Mouse (Mus musculus): ENCODE measurements around the gene Slc43a1. TPM values are rescaled to one million over a fixed set of nuclear protein-coding genes. Genes with fewer than 3 reads are reported as not detected.
A peak's percentile ranks its signal among the peaks of the same experiment; 100 is the strongest.

Gene Slc43a1
- polyA plus RNA-seq, 1 experiment from 2014 or later = 1.2 TPM

DNA sequence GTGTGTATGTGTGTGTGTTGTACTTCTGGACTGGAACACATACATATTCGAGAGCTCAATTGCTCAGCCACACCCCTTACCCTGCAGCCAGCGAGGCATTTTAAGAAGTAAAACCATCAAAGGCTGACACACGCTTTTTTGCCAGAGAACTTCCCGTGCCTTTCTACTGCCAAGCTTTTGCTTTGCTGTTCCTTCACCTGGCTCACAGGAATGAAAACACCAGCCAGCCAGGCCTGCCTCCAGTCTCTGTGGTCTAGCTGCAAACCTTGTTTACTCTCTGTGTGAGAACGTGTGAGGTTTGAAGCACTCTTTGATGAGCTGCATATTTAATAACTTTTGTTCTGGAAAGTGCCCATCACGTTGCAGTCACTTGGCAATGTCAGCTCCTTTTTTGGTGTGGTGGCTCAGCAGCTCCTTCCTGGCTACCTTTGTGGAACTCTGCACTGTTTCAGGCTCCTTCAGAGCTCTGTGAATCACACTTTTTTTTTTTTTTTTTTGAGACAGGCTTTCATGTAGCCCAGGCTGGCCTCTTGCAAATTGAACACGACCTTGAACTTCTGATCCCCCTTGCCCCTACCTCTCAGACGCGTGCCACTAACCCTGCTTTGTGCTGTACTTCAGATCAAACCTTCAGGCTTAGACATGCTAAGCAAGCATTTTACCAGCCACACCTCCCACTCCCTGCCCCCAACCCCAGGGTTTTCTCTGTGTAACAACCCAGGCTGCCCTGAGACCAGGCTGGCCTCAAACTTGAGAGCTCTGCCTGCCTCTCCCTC lies 645 bp upstream of the Slc43a1 start:
- Histone ChIP-seq H3K36me3 (replicated peaks) (no peaks in the 10 kb centered on the region), H3K4me1 (peaks cover 21% of the 10 kb centered on the region), H3K4me3 (no peak overlapping the region), H3K9me3 (no peaks in the 10 kb centered on the region), H3K27me3 (replicated peaks) (peaks cover 44% of the 10 kb centered on the region), H3K27ac (no peak overlapping the region), H3K4me2 (no peak overlapping the region), H3K9ac (no peak overlapping the region)
- no peak for ATAC-seq (replicated peaks)
- whole genome bisulfite sequencing = 24% methylated on average over 9 of the region's 9 CpGs

DNA sequence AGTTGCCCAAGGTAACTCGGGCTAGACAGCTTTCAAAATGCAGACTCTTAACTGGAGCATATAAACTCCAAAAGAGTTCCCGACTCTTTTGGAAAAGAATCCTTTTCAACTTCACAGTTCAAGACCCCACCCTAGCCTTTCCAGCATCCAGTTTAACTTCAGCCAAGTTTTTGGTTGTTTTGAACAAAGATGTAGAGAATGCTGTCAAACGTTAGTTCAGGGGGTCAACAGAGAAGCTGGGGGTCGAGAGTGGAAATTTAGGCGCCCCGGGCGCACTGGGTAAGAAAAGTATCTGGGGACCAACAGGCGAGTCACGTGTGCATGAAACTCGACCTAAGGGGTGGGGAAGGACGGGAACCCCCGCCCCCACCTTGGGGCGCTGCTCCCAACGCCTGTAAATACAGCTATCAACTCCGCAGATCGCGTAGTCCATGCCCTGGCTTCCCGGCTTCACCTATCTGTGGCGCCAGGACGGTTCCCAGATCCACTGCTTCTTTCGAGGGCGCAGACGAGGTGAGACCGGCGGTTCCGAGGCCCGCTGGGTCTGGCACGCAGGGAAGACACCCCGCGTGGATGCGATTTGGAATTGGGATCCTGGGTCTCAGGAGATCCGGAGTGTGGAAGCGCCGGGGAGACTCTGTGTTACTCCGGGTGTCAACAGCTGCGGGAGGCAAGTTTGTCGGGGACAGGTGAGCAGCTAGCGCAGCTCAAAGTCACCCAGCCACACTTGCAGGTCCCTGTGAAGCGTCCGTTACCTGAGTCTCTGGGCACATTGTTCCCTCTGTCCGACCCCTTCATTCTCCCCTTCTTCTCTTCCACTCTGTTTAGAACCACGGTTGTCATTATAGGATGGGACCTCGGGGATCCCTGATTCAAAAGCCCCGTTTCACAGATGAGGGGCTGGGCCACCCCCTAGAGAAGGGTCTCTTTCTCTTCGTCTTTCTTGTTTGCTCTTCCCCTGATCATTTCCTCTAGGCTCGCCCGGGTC lies 637 bp downstream of the Slc43a1 start:
- H3K27ac ChIP-seq = no peak overlapping the region
- under 1% methylated on average over 47 of the region's 47 CpGs for WGBS
- peak; percentile 2; the same call in 1 of the 2 replicates for ATAC-seq (replicated peaks)
- H3K9me3 ChIP-seq = no peaks in the 10 kb centered on the region
- peak overlapping the region; percentile 93 for H3K4me2 ChIP-seq
- H3K4me3 ChIP-seq = peak overlapping the region; percentile 46
- peaks cover 44% of the 10 kb centered on the region for H3K27me3 ChIP-seq (replicated peaks)
- H3K36me3 ChIP-seq (replicated peaks) = no peaks in the 10 kb centered on the region
- peak overlapping the region; percentile 36 for H3K9ac ChIP-seq
- H3K4me1 ChIP-seq = peaks cover 21% of the 10 kb centered on the region

DNA sequence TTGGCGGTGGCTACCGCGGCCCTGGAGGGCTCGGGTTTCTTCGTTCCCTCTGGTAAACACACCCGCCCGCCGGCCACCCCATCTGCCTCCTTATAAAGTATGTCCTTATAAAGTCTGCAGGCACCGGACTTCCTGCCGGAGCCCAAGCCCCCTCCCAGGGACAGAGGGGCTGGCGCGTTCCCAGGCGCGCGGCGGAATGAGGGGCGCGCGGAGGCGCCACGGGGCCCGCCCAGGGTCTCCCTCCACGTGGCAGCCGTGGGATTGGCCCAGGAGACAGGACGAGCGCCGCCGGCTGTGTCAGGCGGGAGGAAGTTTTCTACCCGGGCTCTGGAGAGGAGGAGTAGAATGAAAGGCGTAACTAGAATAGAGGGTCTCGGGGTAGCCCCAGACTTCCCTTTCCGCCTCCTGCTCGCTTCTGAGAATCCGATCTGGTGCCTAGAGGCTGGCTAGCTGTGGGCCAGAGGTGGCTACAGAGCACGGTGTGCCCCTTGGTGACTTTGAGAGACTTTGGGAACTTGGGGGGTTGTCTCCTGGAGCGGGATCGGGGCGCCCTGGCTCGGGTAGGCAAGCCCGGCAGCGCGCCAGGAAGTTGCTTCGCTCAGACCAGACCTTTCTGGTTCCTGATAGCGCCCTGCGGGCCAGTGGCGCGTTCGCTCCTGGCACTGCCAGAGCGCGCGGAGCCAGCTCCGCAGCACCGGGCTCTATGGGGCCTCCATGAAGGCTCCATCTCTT lies 1.5 kb downstream of the Slc43a1 start:
- Histone ChIP-seq H3K4me1 (peaks cover 21% of the 10 kb centered on the region), H3K4me2 (peak overlapping the region; percentile 93), H3K27ac (no peak overlapping the region), H3K9me3 (no peaks in the 10 kb centered on the region), H3K4me3 (peak overlapping the region; percentile 46), H3K27me3 (replicated peaks) (peaks cover 44% of the 10 kb centered on the region), H3K9ac (peak overlapping the region; percentile 36), H3K36me3 (replicated peaks) (no peaks in the 10 kb centered on the region)
- peak; percentile 79 for ATAC-seq (replicated peaks)
- WGBS = under 1% methylated on average over 54 of the region's 54 CpGs

DNA sequence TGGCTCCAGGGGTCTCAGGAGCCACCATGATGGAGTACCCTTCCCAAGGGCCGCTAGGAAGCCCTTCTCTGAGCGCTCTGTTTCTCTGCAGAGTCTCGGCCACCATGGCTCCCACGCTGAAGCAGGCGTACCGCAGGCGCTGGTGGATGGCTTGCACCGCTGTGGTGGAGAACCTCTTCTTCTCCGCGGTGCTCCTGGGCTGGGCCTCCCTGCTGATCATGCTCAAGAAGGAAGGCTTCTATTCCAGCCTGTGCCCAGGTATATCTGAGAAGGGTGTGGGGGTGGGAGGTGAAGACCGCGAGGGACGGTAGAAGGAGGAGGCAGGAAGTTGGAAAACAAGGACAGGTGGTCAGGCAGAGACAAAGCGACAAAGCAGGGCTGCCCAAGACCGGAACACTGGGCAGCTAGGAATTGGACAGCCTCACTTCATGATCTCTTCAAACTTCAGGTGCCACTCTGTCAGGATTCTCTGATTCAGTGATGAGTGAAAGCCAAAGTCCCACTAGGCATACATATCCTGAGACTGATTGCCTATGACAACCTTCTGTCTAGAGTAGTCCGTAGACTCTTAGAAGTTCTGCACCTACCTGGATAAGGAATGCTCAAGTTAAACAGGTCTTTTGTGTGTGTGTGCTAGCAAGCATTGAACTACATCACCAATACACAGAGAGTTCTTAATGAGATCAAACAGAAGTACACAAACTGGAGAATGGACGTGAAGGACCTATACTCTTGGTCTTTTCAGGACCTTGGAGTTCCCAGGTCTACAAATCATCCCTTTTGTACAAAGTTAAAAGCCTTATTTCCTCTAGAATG lies 2.3 kb downstream of the Slc43a1 start:
- H3K27ac ChIP-seq = no peak overlapping the region
- H3K4me2 ChIP-seq = peak overlapping the region; percentile 93
- H3K27me3 ChIP-seq (replicated peaks) = peaks cover 44% of the 10 kb centered on the region
- no peaks in the 10 kb centered on the region for H3K36me3 ChIP-seq (replicated peaks)
- H3K9me3 ChIP-seq = no peaks in the 10 kb centered on the region
- no peak; the same call in none of the 2 replicates for ATAC-seq (replicated peaks)
- WGBS = 10% methylated on average over 17 of the region's 17 CpGs
- peak overlapping the region; percentile 46 for H3K4me3 ChIP-seq
- H3K9ac ChIP-seq = peak overlapping the region; percentile 36; the same call in 1 of the 2 replicates
- peaks cover 21% of the 10 kb centered on the region for H3K4me1 ChIP-seq

DNA sequence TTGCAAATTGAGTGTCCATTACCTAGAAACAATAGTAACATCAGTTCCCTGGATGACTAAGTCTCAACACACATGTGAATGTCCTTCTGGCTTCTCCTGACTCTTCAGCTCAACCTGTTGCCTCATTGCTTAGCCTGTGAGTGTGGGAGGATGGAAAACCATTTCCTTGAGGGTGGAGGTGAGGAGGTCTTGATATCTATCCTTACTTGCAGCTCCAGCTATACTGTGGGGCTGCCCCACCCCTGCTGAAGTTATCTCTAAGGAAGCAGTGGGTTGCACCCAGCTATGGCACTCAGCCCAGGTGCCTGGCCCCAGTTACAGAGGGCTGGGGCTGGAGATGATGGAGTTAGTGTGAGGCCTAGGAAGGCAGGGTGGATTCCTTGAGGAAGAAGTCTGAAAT lies 3.3 kb downstream of the Slc43a1 start:
- Histone ChIP-seq H3K36me3 (replicated peaks) (no peaks in the 10 kb centered on the region), H3K27ac (no peak overlapping the region), H3K4me3 (no peak overlapping the region), H3K4me2 (no peak overlapping the region), H3K4me1 (peaks cover 21% of the 10 kb centered on the region), H3K9ac (no peak overlapping the region), H3K9me3 (no peaks in the 10 kb centered on the region), H3K27me3 (replicated peaks) (peaks cover 44% of the 10 kb centered on the region)
- ATAC-seq (replicated peaks) = no peak

DNA sequence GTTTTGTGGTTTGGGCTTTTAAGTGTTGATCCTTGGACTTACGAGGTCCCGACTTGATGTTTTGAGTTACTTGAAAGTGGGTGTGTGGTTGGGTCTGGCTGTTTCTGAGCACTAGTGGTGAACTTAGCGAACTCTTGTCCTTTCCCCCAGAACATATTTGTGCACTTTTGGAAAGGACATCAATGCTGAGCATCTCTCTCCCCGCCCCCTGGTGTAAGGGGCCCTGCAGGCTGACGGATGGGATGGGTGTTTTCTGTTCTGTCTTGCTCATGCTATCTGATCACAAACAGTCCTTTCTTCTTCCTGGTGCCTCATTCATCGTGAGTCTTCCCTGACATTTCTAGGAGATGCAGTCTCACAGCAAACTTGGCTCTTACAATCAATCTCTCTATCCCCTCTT lies 5.0 kb downstream of the Slc43a1 start:
- no peaks in the 10 kb centered on the region for H3K36me3 ChIP-seq (replicated peaks)
- no peak overlapping the region for H3K9ac ChIP-seq
- peaks cover 21% of the 10 kb centered on the region for H3K4me1 ChIP-seq
- no peak overlapping the region for H3K4me2 ChIP-seq
- H3K9me3 ChIP-seq = no peaks in the 10 kb centered on the region
- H3K27me3 ChIP-seq (replicated peaks) = peaks cover 29% of the 10 kb centered on the region
- H3K4me3 ChIP-seq = no peak overlapping the region
- ATAC-seq (replicated peaks) = no peak
- WGBS = 91% methylated on average over 6 of the region's 6 CpGs
- no peak overlapping the region for H3K27ac ChIP-seq

DNA sequence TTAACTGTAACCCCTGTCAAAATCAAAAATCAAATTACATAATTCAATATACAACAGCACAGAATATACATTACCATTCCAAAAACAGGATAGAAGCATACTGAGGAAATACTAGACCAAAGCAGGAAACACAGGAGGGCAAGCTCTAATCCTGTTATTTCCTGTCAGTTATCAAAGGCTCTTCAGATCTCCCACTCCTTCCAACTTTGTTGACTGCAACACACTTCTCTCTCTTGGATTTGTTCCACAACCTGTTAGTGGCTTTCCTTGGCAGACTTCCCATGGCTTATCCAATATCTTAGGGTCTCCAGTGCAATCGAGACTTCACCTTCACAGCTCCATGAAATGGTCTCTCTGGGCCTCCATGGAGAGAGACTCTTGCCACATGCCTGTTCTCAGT lies 6.6 kb downstream of the Slc43a1 start:
- no peak for ATAC-seq (replicated peaks)
- Histone ChIP-seq H3K27ac (no peak overlapping the region), H3K36me3 (replicated peaks) (no peaks in the 10 kb centered on the region), H3K27me3 (replicated peaks) (peaks cover 13% of the 10 kb centered on the region), H3K9ac (no peak overlapping the region), H3K4me3 (no peak overlapping the region), H3K4me2 (no peak overlapping the region), H3K4me1 (peaks cover 8% of the 10 kb centered on the region), H3K9me3 (no peaks in the 10 kb centered on the region)
- 73% methylated on average over 1 of the region's 1 CpGs for WGBS

DNA sequence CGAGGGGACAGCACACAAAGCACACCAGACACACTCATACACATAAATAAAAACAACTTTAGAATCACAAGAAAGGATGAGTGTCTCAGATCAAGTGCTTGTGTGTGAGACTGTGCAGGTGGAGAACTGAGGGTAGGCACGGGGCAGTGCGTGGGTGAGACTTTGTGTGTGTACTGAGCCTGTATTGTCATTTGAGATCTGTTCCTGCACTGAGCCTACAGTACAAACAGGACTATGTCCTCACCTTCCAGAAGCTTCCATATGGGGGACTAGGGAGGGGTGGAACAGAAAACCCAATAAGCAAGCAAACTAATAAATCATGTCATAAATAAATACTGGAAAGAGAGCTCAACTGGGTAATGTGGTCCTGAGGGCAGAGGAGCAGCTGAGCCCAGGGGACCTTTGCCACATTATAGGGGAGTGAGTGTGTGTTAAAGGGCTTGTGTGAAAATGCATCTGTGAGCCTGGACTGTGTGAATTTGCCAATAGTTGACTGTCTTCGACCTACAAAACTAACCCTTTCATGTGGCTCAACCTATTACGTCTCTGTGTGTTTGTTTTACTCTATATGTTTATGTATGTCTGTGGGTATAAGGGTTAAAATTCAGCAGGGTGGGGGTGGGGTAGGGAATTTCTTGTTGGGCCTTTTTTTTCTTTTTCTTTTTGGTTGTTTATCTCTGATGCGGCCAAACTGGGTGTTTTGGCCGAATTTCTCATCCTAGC lies 11.9 kb downstream of the Slc43a1 start:
- no peak for ATAC-seq (replicated peaks)
- H3K4me2 ChIP-seq = peak overlapping the region; percentile 22; the same call in 1 of the 2 replicates
- no peak overlapping the region for H3K4me3 ChIP-seq
- no peaks in the 10 kb centered on the region for H3K27me3 ChIP-seq (replicated peaks)
- no peak overlapping the region for H3K27ac ChIP-seq
- no peak overlapping the region for H3K9ac ChIP-seq
- 63% methylated on average over 7 of the region's 7 CpGs for WGBS
- 0 out of 2 replicates have a peak, but pooled peaks cover 4% of the 10 kb centered on the region for H3K4me1 ChIP-seq
- no peaks in the 10 kb centered on the region for H3K9me3 ChIP-seq
- no peaks in the 10 kb centered on the region for H3K36me3 ChIP-seq (replicated peaks)

DNA sequence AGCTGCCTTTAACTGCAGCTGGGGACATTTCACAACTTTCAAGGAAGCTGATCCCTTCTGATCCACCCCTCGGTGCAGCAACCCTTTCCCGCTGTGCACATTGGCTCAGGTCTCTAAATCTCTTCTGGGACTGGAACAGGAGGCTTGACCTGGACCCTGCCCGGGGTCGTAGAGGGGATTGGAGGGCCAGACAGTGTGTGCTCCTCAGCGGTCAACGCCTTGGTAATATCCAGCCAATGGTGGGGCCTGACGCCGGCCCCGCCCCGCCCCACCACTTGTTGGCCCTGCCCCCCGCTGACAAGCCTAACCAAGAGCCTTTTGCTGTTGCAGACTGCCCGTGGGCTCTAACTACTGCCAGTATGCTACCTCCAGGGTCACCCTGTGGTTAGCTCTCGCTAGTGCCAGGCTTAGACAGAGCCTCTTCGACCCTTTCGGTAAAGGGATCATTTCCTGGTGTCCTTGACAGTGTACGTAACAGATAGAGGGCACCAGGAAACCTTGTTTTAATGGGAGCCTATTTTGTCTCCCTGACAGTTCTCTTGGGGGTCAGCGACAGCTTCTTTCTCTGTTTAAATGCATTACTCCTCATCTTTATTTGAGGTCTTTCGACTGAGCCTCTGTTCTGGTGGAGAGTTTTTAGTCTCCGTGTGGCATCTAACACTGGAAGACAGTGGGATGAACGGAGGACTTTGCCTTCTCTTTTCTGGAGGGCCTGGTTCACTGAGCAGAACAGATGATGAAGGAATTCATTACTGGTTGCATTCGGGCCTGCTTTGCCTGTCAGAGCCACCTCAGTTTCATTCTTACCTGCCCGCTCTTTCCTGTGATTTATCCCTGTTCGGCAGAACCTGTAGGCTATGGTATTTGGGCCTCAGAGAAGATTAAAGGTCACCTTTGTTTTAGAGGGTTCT lies 12.7 kb downstream of the Slc43a1 start:
- peak; percentile 31; the same call in 1 of the 2 replicates for ATAC-seq (replicated peaks)
- WGBS = 29% methylated on average over 23 of the region's 23 CpGs
- H3K9ac ChIP-seq = no peak overlapping the region

DNA sequence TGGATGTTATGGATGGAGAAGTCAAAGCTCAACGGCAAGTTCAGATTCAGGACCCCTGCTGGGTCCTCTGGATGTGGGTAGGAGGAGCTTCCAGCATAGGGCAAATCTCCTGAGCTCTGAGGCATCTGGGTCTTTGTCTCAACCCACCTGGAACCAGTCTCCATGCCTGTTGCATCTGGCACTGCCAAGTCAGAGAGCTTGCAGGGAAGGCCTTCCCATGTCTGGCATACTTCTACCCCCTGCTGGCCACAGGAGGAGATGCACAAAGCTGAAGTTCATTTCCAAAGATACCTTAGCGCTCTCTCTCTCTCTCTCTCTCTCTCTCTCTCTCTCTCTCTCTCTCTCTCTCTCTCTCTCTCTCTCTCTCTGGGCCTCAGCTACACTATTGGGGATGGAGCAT lies 17.1 kb downstream of the Slc43a1 start:
- ATAC-seq (replicated peaks) = peak; percentile 76; the same call in 1 of the 2 replicates
- H3K4me2 ChIP-seq = no peak overlapping the region

More for the DNA sequence above, 12.7 kb downstream of the Slc43a1 start:
- H3K27ac ChIP-seq = no peak overlapping the region
- H3K4me1 ChIP-seq = 0 out of 2 replicates have a peak, but pooled peaks cover 4% of the 10 kb centered on the region
- no peaks in the 10 kb centered on the region for H3K27me3 ChIP-seq (replicated peaks)
- no peaks in the 10 kb centered on the region for H3K36me3 ChIP-seq (replicated peaks)
- H3K4me2 ChIP-seq = peak overlapping the region; percentile 22; the same call in 1 of the 2 replicates
- H3K9me3 ChIP-seq = no peaks in the 10 kb centered on the region
- no peak overlapping the region for H3K4me3 ChIP-seq

More for the DNA sequence above, 17.1 kb downstream of the Slc43a1 start:
- no peak overlapping the region for H3K27ac ChIP-seq
- 62% methylated on average over 2 of the region's 2 CpGs for WGBS
- H3K9ac ChIP-seq = no peak overlapping the region
- H3K4me3 ChIP-seq = no peak overlapping the region
- H3K9me3 ChIP-seq = no peaks in the 10 kb centered on the region
- no peaks in the 10 kb centered on the region for H3K36me3 ChIP-seq (replicated peaks)
- no peaks in the 10 kb centered on the region for H3K27me3 ChIP-seq (replicated peaks)
- 0 out of 2 replicates have a peak, but pooled peaks cover 4% of the 10 kb centered on the region for H3K4me1 ChIP-seq

Data from midbrain, embryonic 15.5 days (tissue).